Mouse (Mus musculus): Measurements from ENCODE around the gene Tent4a. TPM values are rescaled to one million over a fixed set of nuclear protein-coding genes. Genes with fewer than 3 reads are reported as not detected.
A peak's percentile ranks its signal among the peaks of the same experiment; 100 is the strongest.

Tent4a gene
- polyA plus RNA-seq, 1 experiment from 2014 or later: 10.5 TPM

- Histone ChIP-seq H3K36me3 (ENCODE audit: control insufficient read depth, insufficient read depth, low read length) (no peaks in the 10 kb centered on the region), H3K4me1 (ENCODE audit: control insufficient read depth, insufficient read depth, low read length) (no peaks in the 10 kb centered on the region; the same call in 1 of the 2 replicates), H3K4me2 (ENCODE audit: low read depth) (no peak overlapping the region), H3K27me3 (ENCODE audit: control insufficient read depth, insufficient read depth, low read length) (no peaks in the 10 kb centered on the region), H3K4me3 (ENCODE audit: low read depth, low read length) (no peak overlapping the region), H3K27ac (ENCODE audit: low read depth, low read length) (no peak overlapping the region), H3K9me3 (ENCODE audit: control insufficient read depth, low read length) (no peaks in the 10 kb centered on the region), H3K9ac (ENCODE audit: low read length) (no peak overlapping the region)
- DNase-seq (ENCODE audit: low spot score): no peak
- no peak for ATAC-seq (ENCODE audit: insufficient read depth, low FRiP score, low TSS enrichment)
- WGBS: 82% methylated on average over 3 of the region's 3 CpGs
Measured at GRCm38 (mm10) chr13:69563905-69564304, 29.5 kb upstream of the Tent4a start.

- Histone ChIP-seq H3K36me3 (ENCODE audit: control insufficient read depth, insufficient read depth, low read length) (no peaks in the 10 kb centered on the region), H3K4me3 (ENCODE audit: low read depth, low read length) (no peak overlapping the region), H3K27me3 (ENCODE audit: control insufficient read depth, insufficient read depth, low read length) (no peaks in the 10 kb centered on the region), H3K9ac (ENCODE audit: low read length) (no peak overlapping the region), H3K27ac (ENCODE audit: low read depth, low read length) (no peak overlapping the region), H3K9me3 (ENCODE audit: control insufficient read depth, low read length) (no peaks in the 10 kb centered on the region), H3K4me2 (ENCODE audit: low read depth) (no peak overlapping the region), H3K4me1 (ENCODE audit: control insufficient read depth, insufficient read depth, low read length) (no peaks in the 10 kb centered on the region; the same call in 1 of the 2 replicates)
- 74% methylated on average over 12 of the region's 12 CpGs for WGBS
- no peak for DNase-seq (ENCODE audit: low spot score)
- ATAC-seq (ENCODE audit: insufficient read depth, low FRiP score, low TSS enrichment): no peak
Measured at GRCm38 (mm10) chr13:69562654-69563574, 28.5 kb upstream of the Tent4a start.

GRCm38 (mm10) chr13:69562004-69562403, 27.6 kb upstream of the Tent4a start:
- Histone ChIP-seq H3K4me1 (ENCODE audit: control insufficient read depth, insufficient read depth, low read length) (no peaks in the 10 kb centered on the region; the same call in 1 of the 2 replicates), H3K9ac (ENCODE audit: low read length) (no peak overlapping the region), H3K36me3 (ENCODE audit: control insufficient read depth, insufficient read depth, low read length) (no peaks in the 10 kb centered on the region), H3K27ac (ENCODE audit: low read depth, low read length) (no peak overlapping the region), H3K4me2 (ENCODE audit: low read depth) (no peak overlapping the region), H3K27me3 (ENCODE audit: control insufficient read depth, insufficient read depth, low read length) (no peaks in the 10 kb centered on the region), H3K4me3 (ENCODE audit: low read depth, low read length) (no peak overlapping the region), H3K9me3 (ENCODE audit: control insufficient read depth, low read length) (no peaks in the 10 kb centered on the region)
- no peak for ATAC-seq (ENCODE audit: insufficient read depth, low FRiP score, low TSS enrichment)
- no peak for DNase-seq (ENCODE audit: low spot score)
- 83% methylated on average over 9 of the region's 9 CpGs for WGBS

GRCm38 (mm10) chr13:69559291-69559961, 25.0 kb upstream of the Tent4a start:
- WGBS: 49% methylated on average over 13 of the region's 13 CpGs
- Histone ChIP-seq H3K9ac (ENCODE audit: low read length) (no peak overlapping the region; the same call in 1 of the 2 replicates), H3K27me3 (ENCODE audit: control insufficient read depth, insufficient read depth, low read length) (no peaks in the 10 kb centered on the region), H3K4me2 (ENCODE audit: low read depth) (no peak overlapping the region), H3K4me3 (ENCODE audit: low read depth, low read length) (no peak overlapping the region), H3K27ac (ENCODE audit: low read depth, low read length) (no peak overlapping the region), H3K36me3 (ENCODE audit: control insufficient read depth, insufficient read depth, low read length) (no peaks in the 10 kb centered on the region), H3K4me1 (ENCODE audit: control insufficient read depth, insufficient read depth, low read length) (no peaks in the 10 kb centered on the region; the same call in 1 of the 2 replicates), H3K9me3 (ENCODE audit: control insufficient read depth, low read length) (no peaks in the 10 kb centered on the region)
- peak; percentile 49 for DNase-seq (ENCODE audit: low spot score)
- ATAC-seq (ENCODE audit: insufficient read depth, low FRiP score, low TSS enrichment): peak; percentile 65

DNA sequence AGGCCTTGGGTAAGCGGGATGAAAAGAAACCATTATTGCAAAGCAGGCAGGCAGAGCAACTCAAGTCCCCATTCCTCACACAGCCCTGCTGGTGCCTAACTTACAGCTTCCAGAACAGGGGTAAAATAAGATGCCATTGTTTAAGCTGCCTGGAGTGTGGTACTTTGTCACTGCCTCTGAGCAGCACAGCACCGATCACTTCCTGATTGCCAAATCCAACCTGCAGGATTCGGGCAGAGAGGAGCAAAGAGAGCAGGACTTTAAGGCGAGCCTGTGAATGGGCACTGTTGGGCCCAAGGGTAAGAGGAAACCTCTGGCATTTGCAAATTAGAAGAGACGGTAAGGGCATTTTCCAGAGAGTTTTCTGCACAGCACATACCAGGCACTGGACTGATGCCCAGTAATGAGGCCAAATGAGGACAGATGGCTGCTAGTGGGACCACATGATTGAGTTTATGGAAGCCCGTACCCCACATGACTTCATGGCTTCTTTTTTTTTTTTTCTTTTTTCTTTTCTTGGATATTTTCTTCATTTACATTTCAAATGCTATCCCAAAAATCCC, 23.8 kb upstream of the Tent4a start:
- Histone ChIP-seq H3K27ac (ENCODE audit: low read depth, low read length) (no peak overlapping the region), H3K27me3 (ENCODE audit: control insufficient read depth, insufficient read depth, low read length) (no peaks in the 10 kb centered on the region), H3K36me3 (ENCODE audit: control insufficient read depth, insufficient read depth, low read length) (no peaks in the 10 kb centered on the region), H3K9me3 (ENCODE audit: control insufficient read depth, low read length) (no peaks in the 10 kb centered on the region), H3K4me1 (ENCODE audit: control insufficient read depth, insufficient read depth, low read length) (no peaks in the 10 kb centered on the region; the same call in 1 of the 2 replicates), H3K4me3 (ENCODE audit: low read depth, low read length) (no peak overlapping the region), H3K4me2 (ENCODE audit: low read depth) (no peak overlapping the region), H3K9ac (ENCODE audit: low read length) (no peak overlapping the region)
- WGBS: 79% methylated on average over 6 of the region's 6 CpGs
- ATAC-seq (ENCODE audit: insufficient read depth, low FRiP score, low TSS enrichment) (no peak), DNase-seq (ENCODE audit: low spot score) (no peak)

DNA sequence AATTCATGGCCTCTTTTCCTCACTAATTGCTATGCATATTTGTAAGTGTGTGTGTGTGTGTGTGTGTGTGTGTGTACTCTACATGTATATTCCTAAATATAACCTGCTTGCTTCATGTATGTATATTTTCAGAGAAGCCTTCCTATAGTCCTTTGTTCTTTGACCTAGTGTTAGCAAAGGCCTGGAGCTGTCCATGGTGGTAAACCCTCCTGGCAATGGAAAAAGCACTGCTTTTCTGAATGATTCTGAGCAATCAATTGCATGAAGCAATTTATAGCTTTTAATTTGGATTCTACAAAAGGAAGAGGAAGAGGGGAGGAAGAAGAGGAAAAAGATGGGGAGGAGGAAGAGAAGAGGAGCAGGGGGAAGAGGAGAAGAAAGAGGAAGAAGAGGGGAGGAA, 22.3 kb upstream of the Tent4a start:
- Histone ChIP-seq H3K4me3 (ENCODE audit: low read depth, low read length) (no peak overlapping the region), H3K36me3 (ENCODE audit: control insufficient read depth, insufficient read depth, low read length) (no peaks in the 10 kb centered on the region), H3K9ac (ENCODE audit: low read length) (no peak overlapping the region), H3K27me3 (ENCODE audit: control insufficient read depth, insufficient read depth, low read length) (no peaks in the 10 kb centered on the region), H3K27ac (ENCODE audit: low read depth, low read length) (no peak overlapping the region), H3K9me3 (ENCODE audit: control insufficient read depth, low read length) (no peaks in the 10 kb centered on the region), H3K4me1 (ENCODE audit: control insufficient read depth, insufficient read depth, low read length) (no peaks in the 10 kb centered on the region; the same call in 1 of the 2 replicates), H3K4me2 (ENCODE audit: low read depth) (no peak overlapping the region)
- ATAC-seq (ENCODE audit: insufficient read depth, low FRiP score, low TSS enrichment) (no peak), DNase-seq (ENCODE audit: low spot score) (no peak)

GRCm38 (mm10) chr13:69555957-69556482, 21.6 kb upstream of the Tent4a start:
- Histone ChIP-seq H3K36me3 (ENCODE audit: control insufficient read depth, insufficient read depth, low read length) (no peaks in the 10 kb centered on the region), H3K9me3 (ENCODE audit: control insufficient read depth, low read length) (no peaks in the 10 kb centered on the region), H3K9ac (ENCODE audit: low read length) (no peak overlapping the region), H3K27ac (ENCODE audit: low read depth, low read length) (no peak overlapping the region), H3K4me1 (ENCODE audit: control insufficient read depth, insufficient read depth, low read length) (no peaks in the 10 kb centered on the region; the same call in 1 of the 2 replicates), H3K4me3 (ENCODE audit: low read depth, low read length) (no peak overlapping the region), H3K27me3 (ENCODE audit: control insufficient read depth, insufficient read depth, low read length) (no peaks in the 10 kb centered on the region), H3K4me2 (ENCODE audit: low read depth) (no peak overlapping the region)
- no peak for ATAC-seq (ENCODE audit: insufficient read depth, low FRiP score, low TSS enrichment)
- 86% methylated on average over 6 of the region's 6 CpGs for WGBS
- DNase-seq (ENCODE audit: low spot score): no peak

DNA sequence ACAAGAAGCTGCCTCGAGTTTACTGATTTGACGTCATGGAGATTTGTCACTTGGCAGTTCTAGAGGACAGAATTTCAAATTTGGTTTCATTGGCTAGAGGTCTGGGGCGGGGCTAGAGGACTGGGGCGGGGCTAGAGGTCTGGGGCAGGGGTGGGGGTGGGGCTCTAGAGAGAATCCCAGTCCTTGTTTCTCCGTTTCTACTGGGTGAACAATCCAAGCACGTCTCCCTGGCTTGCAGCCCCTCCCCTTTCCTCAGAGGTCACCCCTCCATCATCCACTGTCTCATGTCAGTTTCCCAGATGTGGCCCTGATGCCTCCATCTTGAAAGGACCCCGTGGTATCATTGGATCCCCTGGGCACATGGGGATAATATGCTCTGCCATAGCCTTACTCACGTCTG, 20.6 kb upstream of the Tent4a start:
- Histone ChIP-seq H3K27me3 (ENCODE audit: control insufficient read depth, insufficient read depth, low read length) (no peaks in the 10 kb centered on the region), H3K4me2 (ENCODE audit: low read depth) (no peak overlapping the region), H3K36me3 (ENCODE audit: control insufficient read depth, insufficient read depth, low read length) (no peaks in the 10 kb centered on the region), H3K4me3 (ENCODE audit: low read depth, low read length) (no peak overlapping the region), H3K4me1 (ENCODE audit: control insufficient read depth, insufficient read depth, low read length) (no peaks in the 10 kb centered on the region; the same call in 1 of the 2 replicates), H3K9ac (ENCODE audit: low read length) (no peak overlapping the region), H3K27ac (ENCODE audit: low read depth, low read length) (no peak overlapping the region), H3K9me3 (ENCODE audit: control insufficient read depth, low read length) (no peaks in the 10 kb centered on the region)
- ATAC-seq (ENCODE audit: insufficient read depth, low FRiP score, low TSS enrichment) (no peak), DNase-seq (ENCODE audit: low spot score) (no peak)
- 25% methylated on average over 8 of the region's 8 CpGs for WGBS

Measured in neural tube, embryonic 11.5 days (tissue).